ENCODE assay signal across 21 mouse cellular contexts in genomic region chr4:66604849-66605248, GRCm38 (mm10).
A peak's percentile ranks its signal among the peaks of the same experiment; 100 is the strongest.
DNase-seq lines count a peak whose midpoint lies in the region; ATAC-seq lines count a peak whose summit lies in the region.
"Had no signal": no experiment of that assay in that cellular context is flagged by ENCODE, and none has a peak within 500 bp of the region (broad histone marks: within the 10 kb centered on the region; RNA-seq: fewer than 3 reads in every experiment).

No protein-coding gene starts in this region.

- DNase-seq in cerebellum, postnatal 10 days, result no peak
- DNase-seq in cerebellum, adult 9-10 months, result peak; percentile 74
- DNase-seq in cerebellum, adult 18-20 months, result no peak
- no peak for DNase-seq in frontal cortex, postnatal 36 days (ENCODE audit: low spot score in 2 of 2)
- peak; percentile 69 for DNase-seq in brain, adult 2 months (ENCODE audit: low read depth, low spot score)
- DNase-seq in urinary bladder, postnatal 25 days (ENCODE audit: low spot score), result no peak
- DNase-seq: adrenal gland, adult 2 months; adrenal gland, adult 8-10 months; adrenal gland, postnatal 10 days; adrenal gland, postnatal 14 days; adrenal gland, postnatal 25 days; adrenal gland, postnatal 36 days; B cell, adult 2 months; cerebellum, adult 11 months; cerebellum, adult 11-12 months; cerebellum, adult 8-10 months had no signal

- ATAC-seq in cerebellum, adult (ENCODE audit: insufficient number of reproducible peaks, low FRiP score, low TSS enrichment), result peak; percentile 84
- ATAC-seq in frontal cortex, adult (ENCODE audit: low TSS enrichment), result peak; percentile 67
- ATAC-seq: activated CD4-positive, CD25-positive, alpha-beta regulatory T cell, adult 4 months; CD4-positive, CD25-positive, alpha-beta regulatory T cell, adult 4 months; Patski had no signal

Comparison
In these comparisons a context has a peak if more than half of its experiments do, and no peak if none do; other contexts are left out.
1. DNase-seq: peak in cerebellum, adult 9-10 months (single experiment) and brain, adult 2 months (single experiment); none in cerebellum, postnatal 10 days (0 of 2), cerebellum, adult 18-20 months (0 of 2), frontal cortex, postnatal 36 days (0 of 2) and urinary bladder, postnatal 25 days (single experiment).